Mouse (Mus musculus): ENCODE measurements at regions not wholly inside any gene's neighbourhood (a gene's known extent, or its start where the extent isn't known, plus 50 kb on each side); places are given as distances from the start of the nearest gene placed in this dataset.

DNA sequence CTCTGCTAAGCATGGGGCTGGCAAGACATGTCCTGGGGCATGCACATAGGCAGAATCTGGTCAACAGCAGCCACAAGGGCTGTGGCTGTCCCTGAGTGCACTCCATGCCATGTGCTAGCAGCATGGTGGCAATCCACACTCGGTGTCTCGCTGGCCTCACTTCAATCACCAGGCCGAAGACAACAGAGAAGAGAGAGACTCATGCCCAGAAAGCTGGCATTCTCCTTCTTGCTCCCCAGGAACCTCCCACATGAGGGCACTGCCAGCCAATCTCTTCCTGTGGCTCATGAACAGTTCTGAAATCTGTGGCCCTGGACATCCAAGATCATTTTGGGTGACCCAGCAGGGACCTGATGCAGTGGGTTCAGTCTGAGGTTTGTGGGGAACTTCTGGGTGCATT is 74.5 kb upstream of the Gm26897 start:
- H3K27ac ChIP-seq (ENCODE audit: control insufficient read depth, insufficient read depth, low read depth, low read length, poor library complexity) = no peak overlapping the region
- no peaks in the 10 kb centered on the region for H3K4me1 ChIP-seq (ENCODE audit: control insufficient read depth, insufficient read depth, low read length)
- TF ChIP-seq CTCF (IDR thresholded peaks at IDR 0.05; ENCODE audit: control insufficient read depth, insufficient read depth, low read length) = no peak
- no peak for TF ChIP-seq POLR2A (IDR thresholded peaks at IDR 0.05; ENCODE audit: borderline replicate concordance, control insufficient read depth, low read depth, low read length)
- WGBS = 75% methylated on average over 3 of the region's 3 CpGs
- no peak overlapping the region for H3K4me3 ChIP-seq (replicated peaks; ENCODE audit: control insufficient read depth, low read depth, low read length)

DNA sequence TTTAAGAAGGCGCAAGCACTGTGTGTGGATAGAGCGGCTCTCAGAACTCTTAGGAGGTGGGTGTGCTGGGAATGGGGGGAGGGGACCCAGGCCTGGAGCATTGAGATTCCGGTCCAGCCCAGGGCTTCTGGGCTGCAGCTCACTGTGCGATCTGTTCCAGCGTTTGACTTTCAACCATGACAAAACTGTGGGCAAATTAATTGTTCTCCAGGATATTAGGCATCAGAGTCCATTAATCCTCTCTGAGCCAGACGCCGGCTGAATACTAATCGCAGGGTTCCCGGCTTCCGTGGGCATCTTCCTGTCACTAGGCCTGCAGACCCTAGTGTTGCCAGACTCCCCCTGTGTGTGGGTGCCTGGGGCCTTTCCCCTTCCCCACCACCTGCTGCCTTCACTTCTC is 73.3 kb upstream of the Gm26897 start:
- 88% methylated on average over 10 of the region's 10 CpGs for WGBS
- H3K4me3 ChIP-seq (replicated peaks; ENCODE audit: control insufficient read depth, low read depth, low read length) = no peak overlapping the region
- H3K4me1 ChIP-seq (ENCODE audit: control insufficient read depth, insufficient read depth, low read length) = no peaks in the 10 kb centered on the region
- H3K27ac ChIP-seq (ENCODE audit: control insufficient read depth, insufficient read depth, low read depth, low read length, poor library complexity) = no peak overlapping the region
- TF ChIP-seq POLR2A (IDR thresholded peaks at IDR 0.05; ENCODE audit: borderline replicate concordance, control insufficient read depth, low read depth, low read length) (no peak), CTCF (IDR thresholded peaks at IDR 0.05; ENCODE audit: control insufficient read depth, insufficient read depth, low read length) (no peak)

DNA sequence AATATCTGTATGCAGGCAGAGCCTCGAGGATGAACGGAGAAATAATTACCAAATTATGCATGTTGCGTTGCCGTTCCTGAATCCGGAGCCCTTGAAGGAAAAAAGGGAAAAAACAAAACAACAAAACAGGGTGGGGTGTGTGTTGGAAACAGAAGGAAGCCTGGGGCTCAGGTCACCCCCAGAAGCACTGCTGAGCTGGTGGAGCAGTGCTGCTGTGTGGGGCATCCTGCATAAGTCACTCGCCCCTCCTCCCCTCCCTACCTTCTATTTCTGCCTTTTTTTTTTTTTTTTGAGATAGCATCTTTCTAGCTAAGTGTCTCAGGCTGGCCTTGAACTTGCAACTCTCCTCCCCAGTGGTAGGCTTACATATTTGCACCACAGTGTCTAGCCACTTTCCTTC is 72.8 kb upstream of the Gm26897 start:
- 84% methylated on average over 6 of the region's 6 CpGs for WGBS
- TF ChIP-seq CTCF (IDR thresholded peaks at IDR 0.05; ENCODE audit: control insufficient read depth, insufficient read depth, low read length) (no peak), POLR2A (IDR thresholded peaks at IDR 0.05; ENCODE audit: borderline replicate concordance, control insufficient read depth, low read depth, low read length) (no peak)
- no peak overlapping the region for H3K4me3 ChIP-seq (replicated peaks; ENCODE audit: control insufficient read depth, low read depth, low read length)
- H3K4me1 ChIP-seq (ENCODE audit: control insufficient read depth, insufficient read depth, low read length) = no peaks in the 10 kb centered on the region
- H3K27ac ChIP-seq (ENCODE audit: control insufficient read depth, insufficient read depth, low read depth, low read length, poor library complexity) = no peak overlapping the region

DNA sequence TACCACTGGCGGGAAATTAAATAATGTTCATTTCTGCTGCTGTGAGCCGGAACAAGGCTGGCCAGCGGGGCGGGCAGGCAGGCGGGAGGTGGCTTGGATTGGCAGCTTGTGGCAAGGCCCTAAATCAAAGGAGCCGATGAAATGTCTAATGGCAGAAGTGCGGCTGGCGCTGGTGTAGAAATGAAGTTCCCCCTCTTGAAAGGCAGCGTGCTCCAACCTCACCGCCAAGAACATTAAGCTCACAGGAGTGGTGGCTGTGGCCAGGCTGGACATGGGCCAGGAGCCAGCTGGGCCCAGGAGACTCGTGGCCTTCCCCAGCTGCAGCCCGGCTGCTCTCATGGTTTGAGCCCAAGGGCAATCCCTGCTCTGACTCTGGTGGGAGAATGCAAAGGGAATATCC is 71.8 kb upstream of the Gm26897 start:
- 6% methylated on average over 12 of the region's 12 CpGs for WGBS

DNA sequence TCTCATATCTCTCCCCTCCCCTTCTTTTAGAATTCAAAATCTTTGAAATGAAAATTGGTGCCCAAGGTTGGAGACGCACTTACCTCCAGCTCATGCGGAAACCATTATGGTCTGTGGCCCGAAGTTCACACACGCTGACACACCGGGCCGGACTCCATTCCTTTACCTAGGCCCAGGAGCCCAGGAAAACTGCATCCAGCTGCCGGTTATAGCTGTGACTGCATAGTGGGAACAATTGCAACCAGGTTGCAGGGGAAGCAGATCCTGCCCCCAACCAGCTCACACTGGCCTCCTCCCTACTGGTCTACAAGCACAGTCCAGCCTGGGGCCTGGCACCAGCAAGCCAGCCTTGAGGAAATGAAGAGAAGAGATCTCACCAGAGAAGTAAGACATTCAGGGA is 69.9 kb upstream of the Gm26897 start:
- WGBS = 85% methylated on average over 7 of the region's 7 CpGs
- Histone ChIP-seq H3K4me1 (ENCODE audit: control insufficient read depth, insufficient read depth, low read length) (no peaks in the 10 kb centered on the region), H3K27ac (ENCODE audit: control insufficient read depth, insufficient read depth, low read depth, low read length, poor library complexity) (no peak overlapping the region), H3K4me3 (replicated peaks; ENCODE audit: control insufficient read depth, low read depth, low read length) (no peak overlapping the region)
- no peak for TF ChIP-seq POLR2A (IDR thresholded peaks at IDR 0.05; ENCODE audit: borderline replicate concordance, control insufficient read depth, low read depth, low read length)
- TF ChIP-seq CTCF (IDR thresholded peaks at IDR 0.05; ENCODE audit: control insufficient read depth, insufficient read depth, low read length) = no peak

More for the DNA sequence above, 71.8 kb upstream of the Gm26897 start:
- Histone ChIP-seq H3K27ac (ENCODE audit: control insufficient read depth, insufficient read depth, low read depth, low read length, poor library complexity) (no peak overlapping the region), H3K4me3 (replicated peaks; ENCODE audit: control insufficient read depth, low read depth, low read length) (no peak overlapping the region), H3K4me1 (ENCODE audit: control insufficient read depth, insufficient read depth, low read length) (no peaks in the 10 kb centered on the region)
- TF ChIP-seq POLR2A (IDR thresholded peaks at IDR 0.05; ENCODE audit: borderline replicate concordance, control insufficient read depth, low read depth, low read length) (no peak), CTCF (IDR thresholded peaks at IDR 0.05; ENCODE audit: control insufficient read depth, insufficient read depth, low read length) (no peak)

DNA sequence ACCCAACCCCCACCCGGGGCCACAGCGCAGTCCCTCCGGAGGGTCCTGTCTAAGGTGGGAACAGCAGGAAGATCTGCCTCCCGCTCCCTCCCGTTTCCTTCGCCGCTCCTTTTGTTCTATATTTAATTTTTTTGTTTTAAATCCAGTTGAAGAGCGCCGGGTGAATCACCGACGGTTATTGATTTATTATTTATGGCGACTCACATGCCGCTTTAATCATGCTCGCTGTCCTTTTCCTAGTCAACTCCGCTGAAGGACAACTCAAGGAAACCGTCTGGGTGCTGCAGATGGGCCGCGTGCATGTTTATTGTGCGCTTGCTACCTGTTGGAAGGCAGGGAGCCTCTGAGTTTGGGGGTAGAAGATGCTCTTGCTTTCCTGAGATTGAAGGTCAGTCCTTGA is 68.3 kb upstream of the Gm26897 start:
- no peak overlapping the region for H3K27ac ChIP-seq (ENCODE audit: control insufficient read depth, insufficient read depth, low read depth, low read length, poor library complexity)
- TF ChIP-seq POLR2A (IDR thresholded peaks at IDR 0.05; ENCODE audit: borderline replicate concordance, control insufficient read depth, low read depth, low read length) (no peak), CTCF (IDR thresholded peaks at IDR 0.05; ENCODE audit: control insufficient read depth, insufficient read depth, low read length) (no peak)
- H3K4me1 ChIP-seq (ENCODE audit: control insufficient read depth, insufficient read depth, low read length) = no peaks in the 10 kb centered on the region
- no peak overlapping the region for H3K4me3 ChIP-seq (replicated peaks; ENCODE audit: control insufficient read depth, low read depth, low read length)
- 87% methylated on average over 19 of the region's 19 CpGs for whole genome bisulfite sequencing

DNA sequence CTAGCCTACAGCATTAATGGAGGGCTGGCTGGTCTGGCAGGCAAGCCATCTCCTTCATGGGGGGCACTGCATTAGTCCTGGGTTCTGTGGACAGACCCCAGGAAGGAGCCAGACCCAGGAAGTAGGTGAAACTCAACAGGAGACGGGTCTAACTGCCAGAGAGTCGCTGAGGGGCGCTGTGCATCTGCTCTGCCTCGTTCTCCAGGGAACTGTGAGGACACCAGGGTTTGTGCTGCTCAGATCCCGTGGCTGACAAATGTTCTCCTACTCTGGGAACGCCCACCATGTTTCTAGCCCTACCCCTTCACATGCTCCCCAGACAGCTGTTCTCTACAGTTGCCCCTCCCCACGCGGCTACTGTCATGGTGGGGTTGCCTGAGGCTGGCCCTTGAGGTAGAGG is 67.7 kb upstream of the Gm26897 start:
- no peaks in the 10 kb centered on the region for H3K4me1 ChIP-seq (ENCODE audit: control insufficient read depth, insufficient read depth, low read length)
- no peak overlapping the region for H3K4me3 ChIP-seq (replicated peaks; ENCODE audit: control insufficient read depth, low read depth, low read length)
- no peak overlapping the region for H3K27ac ChIP-seq (ENCODE audit: control insufficient read depth, insufficient read depth, low read depth, low read length, poor library complexity)
- 64% methylated on average over 8 of the region's 8 CpGs for WGBS
- no peak for TF ChIP-seq CTCF (IDR thresholded peaks at IDR 0.05; ENCODE audit: control insufficient read depth, insufficient read depth, low read length)
- no peak for TF ChIP-seq POLR2A (IDR thresholded peaks at IDR 0.05; ENCODE audit: borderline replicate concordance, control insufficient read depth, low read depth, low read length)

DNA sequence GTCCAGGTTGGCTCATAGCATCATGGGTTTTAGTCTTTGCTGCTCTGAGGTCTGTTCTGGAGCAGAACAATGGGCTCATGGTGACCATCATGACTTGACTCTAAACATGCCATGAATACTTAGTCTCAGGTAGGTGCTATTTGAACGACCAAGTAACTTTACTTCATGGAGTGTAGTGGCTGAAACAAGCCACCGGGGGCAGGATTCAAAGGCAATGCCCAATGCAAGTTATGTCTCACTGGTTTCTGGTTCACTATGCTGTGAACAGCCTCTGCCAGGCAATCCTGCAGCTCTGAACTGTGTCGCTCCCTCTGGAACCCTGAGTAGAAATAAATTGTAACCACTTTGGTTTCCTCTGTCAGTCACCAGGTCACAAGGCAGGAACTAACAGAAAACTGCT is 65.8 kb upstream of the Gm26897 start:
- Histone ChIP-seq H3K4me1 (ENCODE audit: control insufficient read depth, insufficient read depth, low read length) (no peaks in the 10 kb centered on the region), H3K27ac (ENCODE audit: control insufficient read depth, insufficient read depth, low read depth, low read length, poor library complexity) (no peak overlapping the region), H3K4me3 (replicated peaks; ENCODE audit: control insufficient read depth, low read depth, low read length) (no peak overlapping the region)
- TF ChIP-seq CTCF (IDR thresholded peaks at IDR 0.05; ENCODE audit: control insufficient read depth, insufficient read depth, low read length) (0 out of 2 replicates have a peak, but pooled peaks have one; percentile 9), POLR2A (IDR thresholded peaks at IDR 0.05; ENCODE audit: borderline replicate concordance, control insufficient read depth, low read depth, low read length) (no peak)
- 49% methylated on average over 3 of the region's 3 CpGs for WGBS

DNA sequence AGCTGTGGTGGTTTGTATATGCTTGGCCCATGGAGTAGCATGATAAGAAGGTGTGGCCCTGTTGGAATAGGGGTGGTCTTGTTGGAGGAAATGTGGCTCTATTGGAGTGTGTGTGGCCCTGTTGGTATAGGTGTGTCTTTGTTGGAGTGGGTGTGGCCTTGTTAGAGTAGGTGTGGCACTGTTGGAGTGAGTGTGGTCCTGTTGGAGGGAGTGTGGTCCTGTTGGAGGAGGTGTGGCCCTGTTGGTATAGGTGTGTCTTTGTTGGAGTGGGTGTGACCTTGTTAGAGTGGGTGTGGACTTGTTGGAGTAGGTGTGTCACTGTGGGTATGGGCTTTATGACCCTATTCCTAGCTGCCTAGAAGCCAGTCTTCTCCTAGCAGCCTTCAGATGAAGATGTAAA is 64.6 kb upstream of the Gm26897 start:
- TF ChIP-seq POLR2A (IDR thresholded peaks at IDR 0.05; ENCODE audit: borderline replicate concordance, control insufficient read depth, low read depth, low read length) = no peak
- TF ChIP-seq CTCF (IDR thresholded peaks at IDR 0.05; ENCODE audit: control insufficient read depth, insufficient read depth, low read length) = no peak
- Histone ChIP-seq H3K27ac (ENCODE audit: control insufficient read depth, insufficient read depth, low read depth, low read length, poor library complexity) (no peak overlapping the region), H3K4me1 (ENCODE audit: control insufficient read depth, insufficient read depth, low read length) (no peaks in the 10 kb centered on the region), H3K4me3 (replicated peaks; ENCODE audit: control insufficient read depth, low read depth, low read length) (no peak overlapping the region)

Measured in bone marrow, adult 2 months (tissue).